Mouse (Mus musculus) testis, adult 2 months (tissue): ENCODE results near the gene Rab40c. TPM values are rescaled to one million over a fixed set of nuclear protein-coding genes. Genes with fewer than 3 reads are reported as not detected.

Experiments used
- H3K27ac ChIP-seq: fragments of 200-500 bp; 2 replicates; pipeline ENCODE4 v1.5.1; 2012; ENCODE audit warnings: low read depth, low read length; ENCODE audit not compliant: control insufficient read depth, insufficient read depth
- H3K27me3 ChIP-seq: fragments of 200-500 bp; 2 replicates; pipeline ENCODE4 v1.6.1; 2012; ENCODE audit warnings: mild to moderate bottlenecking, low read length, moderate library complexity; ENCODE audit not compliant: control insufficient read depth, insufficient read depth
- H3K36me3 ChIP-seq: fragments of 200-500 bp; 2 replicates; pipeline ENCODE4 v1.6.1; 2012; ENCODE audit warnings: mild to moderate bottlenecking, low read length; ENCODE audit not compliant: control insufficient read depth, insufficient read depth
- H3K4me1 ChIP-seq: fragments of 200-500 bp; 2 replicates; pipeline ENCODE4 v1.6.1; 2012; ENCODE audit warnings: low read length; ENCODE audit not compliant: control insufficient read depth, insufficient read depth
- H3K4me3 ChIP-seq: fragments of 200-500 bp; 2 replicates; pipeline ENCODE4 v1.5.1; 2012; ENCODE audit warnings: low read depth, mild to moderate bottlenecking, low read length, moderate library complexity, mixed read lengths; ENCODE audit not compliant: control insufficient read depth
- CTCF ChIP-seq: fragments of 200-500 bp; IDR thresholded peaks from 2 replicates; pipeline ENCODE4 v1.5.1; 2012; ENCODE audit warnings: low read depth, mild to moderate bottlenecking, inconsistent platforms, low read length, moderate library complexity; ENCODE audit not compliant: control insufficient read depth, insufficient read depth, insufficient replicate concordance
- POLR2A ChIP-seq: fragments of 200-500 bp; IDR thresholded peaks from 2 replicates; pipeline ENCODE4 v1.6.1; 2012; ENCODE audit warnings: low read depth, mild to moderate bottlenecking, inconsistent platforms, low read length, moderate library complexity; ENCODE audit not compliant: control insufficient read depth
- polyA plus RNA-seq: library from polyadenylated mRNA; depleted of rRNA; stranded (reverse); fragments of >200 nt; gene quantifications from 2 replicates; pipeline ENCODE4 v1.2.3, GENCODE M21; 2012

Rab40c gene
- polyA plus RNA-seq, 1 experiment: 31.9 TPM

- Histone ChIP-seq H3K36me3 (no peaks in the 10 kb centered on the region; the same call in 1 of the 2 replicates), H3K4me1 (peaks cover 9% of the 10 kb centered on the region), H3K27me3 (no peaks in the 10 kb centered on the region), H3K4me3 (no peak overlapping the region), H3K27ac (peak overlapping the region; percentile 41; the same call in 1 of the 2 replicates)
- TF ChIP-seq CTCF (no peak), POLR2A (no peak)
These were observed 2.4 kb downstream of the Rab40c start for GRCm38 (mm10) chr17:25916931-25917647.

GRCm38 (mm10) chr17:25914295-25914694 is 5.2 kb downstream of the Rab40c start:
- no peak overlapping the region for H3K4me3 ChIP-seq
- peaks cover 9% of the 10 kb centered on the region for H3K4me1 ChIP-seq
- no peaks in the 10 kb centered on the region; the same call in 1 of the 2 replicates for H3K36me3 ChIP-seq
- no peaks in the 10 kb centered on the region for H3K27me3 ChIP-seq
- TF ChIP-seq POLR2A: no peak
- no peak for TF ChIP-seq CTCF
- peak overlapping the region; percentile 43 for H3K27ac ChIP-seq

- no peak for TF ChIP-seq POLR2A
- TF ChIP-seq CTCF: no peak
- no peaks in the 10 kb centered on the region; the same call in 1 of the 2 replicates for H3K36me3 ChIP-seq
- no peak overlapping the region for H3K4me3 ChIP-seq
- no peaks in the 10 kb centered on the region for H3K27me3 ChIP-seq
- no peak overlapping the region for H3K27ac ChIP-seq
- peaks cover 7% of the 10 kb centered on the region for H3K4me1 ChIP-seq
These were observed 5.7 kb downstream of the Rab40c start for GRCm38 (mm10) chr17:25913877-25914275.

- no peaks in the 10 kb centered on the region; the same call in 1 of the 2 replicates for H3K36me3 ChIP-seq
- no peak overlapping the region for H3K4me3 ChIP-seq
- TF ChIP-seq CTCF (no peak), POLR2A (no peak)
- H3K27ac ChIP-seq: no peak overlapping the region
- peaks cover 3% of the 10 kb centered on the region for H3K4me1 ChIP-seq
- H3K27me3 ChIP-seq: no peaks in the 10 kb centered on the region
These were observed 6.2 kb downstream of the Rab40c start for GRCm38 (mm10) chr17:25913186-25913876.

- TF ChIP-seq CTCF: no peak
- TF ChIP-seq POLR2A: no peak
- Histone ChIP-seq H3K36me3 (no peaks in the 10 kb centered on the region), H3K27me3 (no peaks in the 10 kb centered on the region), H3K4me1 (no peaks in the 10 kb centered on the region), H3K4me3 (no peak overlapping the region), H3K27ac (no peak overlapping the region)
These were observed 7.7 kb downstream of the Rab40c start for GRCm38 (mm10) chr17:25911816-25912215.

GRCm38 (mm10) chr17:25907640-25908039 is 11.9 kb downstream of the Rab40c start:
- Histone ChIP-seq H3K4me1 (no peaks in the 10 kb centered on the region), H3K27me3 (no peaks in the 10 kb centered on the region), H3K27ac (no peak overlapping the region), H3K36me3 (no peaks in the 10 kb centered on the region), H3K4me3 (no peak overlapping the region)
- TF ChIP-seq CTCF (no peak), POLR2A (no peak)

GRCm38 (mm10) chr17:25903061-25903460 is 16.5 kb downstream of the Rab40c start:
- Histone ChIP-seq H3K27me3 (no peaks in the 10 kb centered on the region), H3K4me1 (no peaks in the 10 kb centered on the region), H3K27ac (no peak overlapping the region), H3K36me3 (no peaks in the 10 kb centered on the region), H3K4me3 (no peak overlapping the region)
- no peak for TF ChIP-seq CTCF
- TF ChIP-seq POLR2A: no peak
